Mouse (Mus musculus): ENCODE results near the gene Zfp831.
A peak's percentile ranks its signal among the peaks of the same experiment; 100 is the strongest.

Gene Zfp831

DNA sequence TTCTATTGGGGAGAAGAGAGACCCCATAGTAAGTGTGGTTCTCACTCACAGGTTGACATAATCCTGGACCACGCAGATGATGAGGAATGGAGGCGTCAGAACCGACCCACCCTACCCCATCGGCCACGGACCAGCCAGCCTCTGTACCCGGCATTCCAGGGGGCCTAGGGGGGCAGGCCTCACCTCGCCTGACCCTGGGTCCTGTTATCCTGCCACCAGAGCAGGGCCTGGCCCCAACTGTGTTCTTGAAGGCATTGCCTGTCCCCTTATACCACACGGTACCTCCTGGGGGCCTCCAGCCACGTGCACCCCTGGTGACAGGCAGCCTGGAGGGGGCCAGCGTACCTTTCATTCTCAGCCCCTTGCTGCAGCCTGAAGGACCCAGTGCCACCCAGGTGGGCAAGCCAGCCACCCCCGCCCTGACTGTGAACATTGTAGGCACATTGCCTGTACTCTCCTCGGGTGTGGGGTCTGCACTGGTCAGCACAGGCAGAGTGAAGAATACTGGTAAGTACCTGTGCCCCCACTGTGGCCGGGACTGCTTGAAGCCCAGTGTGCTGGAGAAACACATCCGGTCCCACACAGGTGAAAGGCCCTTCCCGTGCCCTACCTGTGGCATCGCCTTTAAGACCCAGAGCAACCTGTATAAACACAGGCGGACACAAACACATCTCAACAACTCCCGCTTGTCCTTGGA, at the start of gene Zfp831:
Zfp831 (plus strand) TSS at position 87 of the 697 bp plus-strand sequence.
- no peak for DNase-seq (ENCODE audit: low spot score in 2 of 2)

DNA sequence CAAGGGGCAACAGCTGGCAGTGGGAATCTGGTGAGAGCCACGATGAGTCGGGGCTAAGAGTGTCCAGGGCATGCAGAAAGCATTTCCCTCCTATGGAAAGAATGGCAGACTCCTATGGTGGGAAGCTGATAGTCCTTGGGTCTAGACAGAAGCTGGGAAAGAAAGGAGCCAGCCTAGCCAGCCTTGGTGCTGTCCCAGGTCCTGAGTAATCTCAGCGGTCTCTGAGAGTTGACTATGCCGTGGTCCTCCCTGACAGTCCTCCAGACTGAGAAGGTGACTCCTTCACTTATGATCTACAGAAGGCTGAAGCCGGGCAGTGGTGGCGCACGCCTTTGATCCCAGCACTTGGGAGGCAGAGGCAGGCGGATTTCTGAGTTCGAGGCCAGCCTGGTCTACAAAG, 48.4 kb upstream of the Zfp831 start:
- no peak for DNase-seq (ENCODE audit: low spot score in 2 of 2)

- no peak for DNase-seq (ENCODE audit: low spot score in 2 of 2)
Observed at GRCm38 (mm10) chr2:174595611-174596010, 47.7 kb upstream of the Zfp831 start.

DNA sequence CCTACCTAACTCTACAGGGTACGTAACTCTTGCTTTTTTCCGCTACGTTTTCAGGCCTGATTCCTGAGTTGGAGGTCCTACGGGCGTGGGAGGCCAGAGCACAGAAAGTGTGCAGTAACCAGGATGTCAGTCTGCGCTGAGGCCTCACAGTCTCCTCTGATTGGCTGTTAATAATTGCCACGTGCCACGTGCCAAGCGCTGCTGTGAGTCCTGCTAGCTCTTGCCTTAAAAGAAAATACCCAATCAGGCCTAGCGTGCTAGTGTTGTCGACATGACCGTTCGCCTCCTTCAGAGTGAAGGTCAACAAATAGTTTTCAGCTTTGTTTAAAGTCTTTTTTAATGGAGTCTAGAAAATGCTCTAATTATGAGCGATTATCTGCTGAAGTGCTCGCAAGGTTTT, 46.9 kb upstream of the Zfp831 start:
- DNase-seq (ENCODE audit: low spot score in 2 of 2), result no peak

GRCm38 (mm10) chr2:174598451-174598850, 44.9 kb upstream of the Zfp831 start:
- DNase-seq (ENCODE audit: low spot score in 2 of 2), result no peak

GRCm38 (mm10) chr2:174599071-174599635, 44.2 kb upstream of the Zfp831 start:
- no peak for DNase-seq (ENCODE audit: low spot score in 2 of 2)

DNA sequence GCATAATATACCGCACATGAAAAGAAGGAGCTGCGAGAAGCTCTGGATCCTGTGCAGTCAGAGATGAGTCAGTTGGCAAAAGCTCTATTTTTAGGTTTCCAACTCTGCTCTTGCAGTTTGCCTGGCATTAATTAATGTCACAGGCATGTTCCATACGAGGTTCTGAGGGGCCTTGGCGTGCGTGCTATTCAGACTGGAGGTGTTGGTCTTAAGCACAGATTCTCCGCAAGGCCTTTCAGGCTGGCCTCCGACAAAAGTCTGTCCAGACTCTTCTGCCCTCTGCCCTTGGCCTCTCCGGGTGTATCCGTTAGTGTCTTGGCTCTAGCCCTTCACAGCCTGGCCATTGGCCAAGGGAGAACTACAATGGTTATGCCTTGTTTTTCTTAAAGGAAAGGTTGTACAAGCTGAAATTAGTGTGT, 43.5 kb upstream of the Zfp831 start:
- peak in 1 of 2 experiments; percentile 14 for DNase-seq (ENCODE audit: low spot score in 2 of 2)

GRCm38 (mm10) chr2:174601938-174602685, 41.2 kb upstream of the Zfp831 start:
- peak; percentile 10 to 60 for DNase-seq (ENCODE audit: low spot score in 2 of 2)

DNA sequence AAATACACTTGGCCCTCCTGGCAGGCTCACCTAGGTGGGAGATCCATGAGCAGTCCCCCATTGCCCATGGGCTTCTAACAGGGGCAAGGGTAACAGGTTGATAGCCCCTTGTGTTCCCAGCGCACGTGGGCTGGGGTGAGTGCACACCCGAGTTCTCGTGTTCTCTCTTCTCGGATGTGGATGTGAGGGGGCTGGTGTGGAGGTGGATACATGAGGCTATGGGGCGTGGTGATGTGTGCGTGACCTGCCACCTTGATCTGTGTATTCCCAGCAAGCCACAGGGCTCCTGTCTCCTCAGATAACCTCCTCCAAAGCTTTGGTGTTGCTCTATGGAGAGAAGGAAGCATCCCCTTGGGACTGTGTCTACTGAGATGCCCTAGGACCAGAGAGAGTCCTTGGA, 40.0 kb upstream of the Zfp831 start:
- no peak for DNase-seq (ENCODE audit: low spot score in 2 of 2)

- DNase-seq (ENCODE audit: low spot score in 2 of 2), result no peak
Observed at GRCm38 (mm10) chr2:174605020-174605419, 38.3 kb upstream of the Zfp831 start.

GRCm38 (mm10) chr2:174605442-174606087, 37.8 kb upstream of the Zfp831 start:
- no peak for DNase-seq (ENCODE audit: low spot score in 2 of 2)

DNA sequence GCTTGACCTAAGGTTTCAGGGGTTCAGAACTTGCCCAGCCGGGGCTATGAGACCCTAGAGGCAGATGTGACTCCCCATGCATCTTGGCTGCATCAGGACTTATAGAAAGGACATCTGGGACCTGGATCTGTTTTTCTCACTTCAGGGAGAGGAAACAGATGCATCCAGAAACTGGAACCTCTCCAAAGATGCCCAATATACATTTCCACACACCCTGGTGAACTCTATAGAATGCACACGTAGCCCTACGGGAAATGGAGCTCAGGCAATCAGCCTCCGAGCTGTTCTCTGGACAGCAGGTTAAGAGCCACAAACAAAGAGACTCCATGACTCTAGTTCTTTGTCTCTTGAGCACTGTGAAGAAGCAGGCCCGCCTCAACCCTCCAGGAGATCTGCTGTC, 37.0 kb upstream of the Zfp831 start:
- no peak for DNase-seq (ENCODE audit: low spot score in 2 of 2)

DNA sequence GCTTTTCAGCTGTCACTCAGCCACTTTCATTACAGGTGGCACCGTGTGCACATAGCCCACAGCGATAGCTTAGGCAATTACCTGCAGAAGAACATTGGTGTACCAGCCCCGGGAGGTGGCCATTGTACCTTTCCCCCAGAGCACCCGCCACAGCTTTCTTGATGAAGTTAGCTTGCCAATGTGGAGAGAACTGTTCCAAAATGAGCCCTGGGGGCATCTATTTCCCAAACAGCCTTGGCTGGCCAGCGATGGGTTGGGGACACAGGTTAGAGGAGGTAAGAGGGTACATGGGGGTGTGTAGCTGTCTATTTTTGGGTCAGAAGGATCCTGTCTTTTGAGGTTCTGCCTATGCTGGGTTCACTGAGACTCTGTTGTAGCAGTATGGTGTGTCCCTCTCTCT, 33.4 kb upstream of the Zfp831 start:
- DNase-seq (ENCODE audit: low spot score in 2 of 2), result no peak

- no peak for DNase-seq (ENCODE audit: low spot score in 2 of 2)
Observed at GRCm38 (mm10) chr2:174612386-174613063, 30.8 kb upstream of the Zfp831 start.

DNA sequence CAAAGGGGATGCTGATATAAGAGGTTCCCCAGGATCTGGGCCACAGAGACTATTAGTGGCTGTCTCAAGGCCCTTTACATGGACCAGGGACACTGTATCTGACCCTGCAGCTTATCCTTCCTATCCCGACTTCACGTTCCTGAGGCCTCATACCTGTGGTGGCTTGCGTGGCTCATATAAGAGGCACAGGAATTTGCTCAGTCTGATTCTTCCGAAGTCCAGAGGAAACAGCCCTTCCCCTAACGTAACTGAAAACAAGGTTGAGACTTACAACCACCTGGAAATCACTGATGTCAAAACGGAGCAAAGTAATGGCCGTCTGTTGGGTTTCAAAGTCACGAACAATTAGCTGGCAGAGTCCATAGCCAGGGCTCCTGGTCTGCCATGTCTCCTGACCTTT, 30.1 kb upstream of the Zfp831 start:
- no peak for DNase-seq (ENCODE audit: low spot score in 2 of 2)

- no peak for DNase-seq (ENCODE audit: low spot score in 2 of 2)
Observed at GRCm38 (mm10) chr2:174613921-174614441, 29.4 kb upstream of the Zfp831 start.

- no peak for DNase-seq (ENCODE audit: low spot score in 2 of 2)
Observed at GRCm38 (mm10) chr2:174621881-174622280, 21.5 kb upstream of the Zfp831 start.

- DNase-seq (ENCODE audit: low spot score in 2 of 2), result no peak
Observed at GRCm38 (mm10) chr2:174624430-174624829, 18.9 kb upstream of the Zfp831 start.

DNA sequence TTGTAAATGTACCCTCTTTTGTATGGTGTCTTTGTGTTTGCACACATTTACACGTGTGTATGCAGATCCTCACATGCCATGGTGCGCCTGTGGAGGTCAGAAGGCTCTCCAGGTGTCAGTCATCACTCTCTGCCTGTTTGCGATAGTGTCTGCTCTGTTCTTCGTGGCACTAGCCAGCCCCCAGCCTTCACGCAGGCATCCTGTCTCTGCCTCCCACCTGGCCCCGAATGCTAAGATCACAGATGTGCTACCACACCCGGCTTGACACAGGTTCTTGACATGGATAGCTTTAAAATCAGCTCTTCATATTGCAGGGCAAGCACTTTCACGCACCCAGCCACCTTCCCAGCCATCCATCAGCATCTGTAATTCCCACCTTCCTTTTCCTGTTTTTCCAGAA, 16.3 kb upstream of the Zfp831 start:
- no peak for DNase-seq (ENCODE audit: low spot score in 2 of 2)

- no peak for DNase-seq (ENCODE audit: low spot score in 2 of 2)
Observed at GRCm38 (mm10) chr2:174629299-174629850, 14.0 kb upstream of the Zfp831 start.

- DNase-seq (ENCODE audit: low spot score in 2 of 2), result peak; percentile 36 to 61
Observed at GRCm38 (mm10) chr2:174636750-174637149, 6.6 kb upstream of the Zfp831 start.

Data from heart, adult 9 months (tissue).